Mouse (Mus musculus) CD8-positive naive resting alpha-beta T cell, adult 2 months (primary cell): ENCODE measurements around the gene Gm10770.
"Not testable (repeated sequence)": the region's sequence is repeated elsewhere in the genome, so short reads cannot be mapped to it uniquely, and the experiment has no call there.

Source experiments
- DNase-seq, 2 experiments: peaks; one replicate each; pipeline ENCODE4 v3.0.0; 2022; ENCODE audit warnings: low read depth in 2 of 2, low spot score in 2 of 2

Gm10770 gene

DNA sequence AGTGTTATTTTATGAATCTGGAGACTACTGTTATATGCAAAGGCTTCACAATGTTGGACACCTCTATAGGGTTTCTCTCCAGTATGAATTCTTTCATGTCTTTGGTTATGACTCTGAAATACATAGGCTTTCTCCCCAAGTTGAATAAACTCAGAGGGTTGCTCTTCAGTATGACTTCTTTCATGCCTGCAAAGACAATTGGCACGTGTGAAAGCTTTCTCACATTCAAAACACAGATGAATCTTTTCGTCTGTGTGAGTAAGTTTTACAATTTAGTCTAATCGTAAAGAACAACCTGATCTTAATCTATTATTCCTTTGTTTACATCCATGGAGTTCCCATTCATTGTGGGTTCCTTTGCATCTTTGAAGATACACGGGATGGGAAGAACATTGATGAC, at the start of gene Gm10770:
Gene Gm10770 (minus strand): TSS at position 101 of the 400 bp plus-strand sequence.
- DNase-seq = not testable (repeated sequence)

GRCm38 (mm10) chr2:150223263-150223662, 43.8 kb upstream of the Gm10770 start:
- DNase-seq = not testable (repeated sequence)

DNA sequence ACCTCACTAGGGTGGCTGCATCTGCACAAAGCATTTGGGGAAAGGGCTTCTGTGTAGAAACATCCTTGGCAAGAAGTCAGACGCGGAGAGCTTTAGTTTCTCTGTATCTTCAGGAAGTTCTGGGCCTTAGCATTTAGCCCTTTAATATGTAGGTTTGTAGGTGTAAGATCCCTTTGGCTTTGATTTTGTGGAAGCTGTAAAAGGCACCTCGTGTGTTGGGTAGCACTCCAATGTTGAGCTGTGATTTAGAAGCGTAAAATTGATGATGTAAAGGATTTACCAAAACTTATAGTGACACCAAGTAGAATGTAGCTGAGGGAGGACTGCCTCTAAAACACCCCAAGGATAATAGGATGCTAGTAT, 38.9 kb upstream of the Gm10770 start:
- DNase-seq = not testable (repeated sequence)

- peak; percentile 6 to 9 for DNase-seq
Measured at GRCm38 (mm10) chr2:150217600-150218362, 38.3 kb upstream of the Gm10770 start, which contains the start of gene Zfp937. Gene Zfp937 (plus strand): TSS chr2:150218073.

GRCm38 (mm10) chr2:150181570-150181999, 2.1 kb upstream of the Gm10770 start, which contains the start of gene Gm14139:
Gene Gm14139 (plus strand): TSS chr2:150181755.
- not testable (repeated sequence) for DNase-seq

DNA sequence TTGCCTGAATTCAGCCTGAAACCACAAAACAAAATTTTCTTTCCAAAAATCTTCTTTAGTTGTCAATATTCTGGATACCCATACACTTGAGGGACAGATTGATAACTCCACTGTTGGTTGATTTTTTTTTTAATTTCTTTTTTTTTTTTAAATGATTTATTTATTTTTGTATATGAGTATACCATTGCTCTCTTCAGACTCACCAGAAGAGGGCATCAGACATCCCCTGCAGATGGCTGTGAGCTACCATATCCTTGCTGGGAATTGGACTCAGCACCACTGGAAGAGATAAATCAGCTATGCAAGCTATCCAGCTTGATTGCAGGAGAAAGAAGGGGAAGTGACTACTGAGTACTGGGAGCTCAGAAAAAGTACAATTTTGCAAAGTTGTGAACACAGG, 1.6 kb upstream of the Gm10770 start:
- DNase-seq = not testable (repeated sequence)

GRCm38 (mm10) chr2:150173833-150174232, 5.6 kb downstream of the Gm10770 start:
- DNase-seq = no peak

DNA sequence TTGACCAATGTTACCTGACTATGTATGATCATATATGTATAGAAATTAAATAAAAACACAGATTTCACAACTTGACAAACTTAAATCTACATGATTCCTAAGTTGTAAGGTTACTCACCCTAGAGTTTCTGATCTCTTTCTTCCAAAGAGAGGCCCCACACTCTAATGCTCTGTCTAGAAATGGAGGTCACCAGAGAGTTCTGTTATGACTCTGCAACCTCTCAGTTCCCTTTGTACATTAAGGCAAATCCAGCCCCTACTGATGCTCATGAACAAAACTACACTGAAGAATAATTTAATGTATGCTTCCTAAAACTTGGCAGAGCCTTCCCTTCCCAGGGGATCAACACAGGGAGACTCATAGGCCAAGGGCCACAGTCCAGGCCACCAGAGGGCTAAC, 12.8 kb downstream of the Gm10770 start:
- DNase-seq = no peak

DNA sequence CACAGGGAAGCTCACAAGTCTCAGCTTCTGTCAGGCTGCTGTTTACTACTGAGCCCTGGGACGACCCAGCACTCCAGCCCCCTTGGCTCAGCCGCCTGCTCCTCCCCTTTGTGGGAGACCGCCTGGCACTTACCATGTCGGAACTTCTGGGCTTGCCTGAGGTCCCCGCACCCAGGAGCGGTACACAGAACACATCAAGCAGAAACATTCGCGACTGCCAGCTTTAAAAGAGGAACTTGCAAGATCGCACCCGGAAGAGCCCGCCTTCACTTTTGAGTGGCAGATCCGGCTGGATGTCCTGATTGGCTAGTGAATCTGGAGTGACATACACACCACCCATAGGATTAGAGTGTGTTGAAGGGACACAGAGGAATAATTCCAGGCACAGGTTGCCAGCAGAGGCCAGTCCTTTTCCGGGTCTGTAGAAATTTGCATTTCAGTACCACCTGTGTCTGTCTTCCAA, 43.0 kb downstream of the Gm10770 start, which contains the start of gene Zfp120:
Gene Zfp120 (minus strand): TSS at position 274 of the 463 bp plus-strand sequence.
- peak; percentile 70 to 73 for DNase-seq

GRCm38 (mm10) chr2:150132773-150133172, 46.7 kb downstream of the Gm10770 start:
- DNase-seq = no peak

DNA sequence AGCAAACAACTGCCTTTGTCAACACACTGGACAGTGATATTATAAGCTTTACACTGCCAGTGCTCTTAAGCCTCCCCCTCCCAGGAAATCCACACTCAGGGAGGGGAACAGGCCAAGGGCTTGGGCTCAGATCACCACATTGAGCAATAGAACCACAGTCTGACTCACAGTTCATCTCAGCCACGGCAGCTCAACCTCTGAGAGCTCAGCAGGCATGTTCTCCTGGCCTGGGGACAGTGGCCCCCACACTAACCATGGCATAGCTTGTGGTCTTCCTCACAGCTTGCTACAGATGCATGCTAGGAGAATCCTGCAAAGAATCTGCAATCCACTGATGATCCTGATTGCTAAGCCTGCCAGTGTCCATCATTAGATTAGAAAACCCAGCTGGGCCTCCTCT, 47.5 kb downstream of the Gm10770 start:
- not testable (repeated sequence) for DNase-seq
